Mouse (Mus musculus) CH12.LX (cell line): Measurements from ENCODE around the gene E330009J07Rik.

Source experiments
- CTCF ChIP-seq, 2 experiments: IDR thresholded peaks in 1 of 2; conservative IDR thresholded peaks in 1 of 2; 2 replicates each; pipeline ENCODE4 v1.5.1; 2011 to 2012; ENCODE audit warnings: low read depth in 2 of 2, low read length in 2 of 2, improper control_type of control experiment in 1 of 2, inconsistent platforms in 1 of 2, mild to moderate bottlenecking in 1 of 2, moderate library complexity in 1 of 2
- NELFE ChIP-seq: IDR thresholded peaks from 2 replicates; pipeline ENCODE4 v1.6.1; 2011; ENCODE audit warnings: low read depth, low read length, improper control_type of control experiment
- PAX5 ChIP-seq: IDR thresholded peaks from 2 replicates; pipeline ENCODE4 v1.6.1; 2012; ENCODE audit warnings: low read length, inconsistent platforms, mixed read lengths

DNA sequence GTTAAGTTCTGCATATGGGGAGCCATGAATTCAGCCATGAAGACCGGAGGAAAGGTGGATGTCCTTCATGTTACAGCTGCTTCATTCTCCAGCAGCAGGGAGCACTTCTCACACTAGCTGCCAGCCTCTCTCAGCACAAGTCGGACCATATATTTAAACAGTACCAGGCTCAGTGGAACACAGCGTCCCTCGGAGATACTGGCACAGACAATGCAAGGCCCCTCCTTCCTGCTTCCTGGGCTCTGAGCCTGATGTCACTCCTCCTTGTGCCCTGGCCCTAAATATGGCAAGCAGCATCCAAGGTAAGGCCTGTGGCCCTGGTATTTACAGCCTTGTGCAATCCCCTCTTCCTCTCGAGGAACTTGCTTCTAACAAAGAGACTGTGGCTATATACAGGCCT lies 20.1 kb downstream of the E330009J07Rik start:
- TF ChIP-seq CTCF (conservative IDR thresholded peaks at IDR 0.05 in 1 of 2, IDR thresholded peaks at IDR 0.05 in 1 of 2; ENCODE audit: low read depth in 2 of 2, low read length in 2 of 2): no peak
- no peak for TF ChIP-seq NELFE
- TF ChIP-seq PAX5: no peak
